Mouse (Mus musculus) heart, embryonic 11.5 days (tissue): ENCODE measurements around the gene Mbtd1. TPM values are rescaled to one million over a fixed set of nuclear protein-coding genes. Genes with fewer than 3 reads are reported as not detected.

Experiments
- ATAC-seq: fragments of 200-750 bp; cut with Nextera tagmentation; replicated peaks from 2 replicates; pipeline ENCODE4 v1.8.0; 2017; ENCODE audit warnings: moderate library complexity; ENCODE audit not compliant: insufficient number of reproducible peaks, low FRiP score, low TSS enrichment
- H3K27ac ChIP-seq: fragments of 300-500 bp; sonication (generic); 2 replicates; pipeline ENCODE4 v1.5.1; 2014; ENCODE audit warnings: mild to moderate bottlenecking, low read depth, low read length
- H3K27me3 ChIP-seq: fragments of 300-500 bp; sonication (generic); 2 replicates; pipeline ENCODE4 v1.6.1; 2014; ENCODE audit warnings: mild to moderate bottlenecking, low read length, mixed read lengths; ENCODE audit not compliant: control insufficient read depth, insufficient read depth
- H3K36me3 ChIP-seq: fragments of 300-500 bp; sonication (generic); 2 replicates; pipeline ENCODE4 v1.6.1; 2014; ENCODE audit warnings: mild to moderate bottlenecking, low read length, moderate library complexity, mixed read lengths; ENCODE audit not compliant: control insufficient read depth, insufficient read depth
- H3K4me1 ChIP-seq: fragments of 300-500 bp; sonication (generic); 2 replicates; pipeline ENCODE4 v1.6.1; 2014; ENCODE audit warnings: low read length; ENCODE audit not compliant: control insufficient read depth, insufficient read depth
- H3K4me2 ChIP-seq: fragments of 300-500 bp; sonication (generic); 2 replicates; pipeline ENCODE4 v1.6.1; 2014; ENCODE audit warnings: mild to moderate bottlenecking, moderate library complexity
- H3K4me3 ChIP-seq: fragments of 300-500 bp; sonication (generic); 2 replicates; pipeline ENCODE4 v1.5.1; 2014; ENCODE audit warnings: low read depth, low read length
- H3K9ac ChIP-seq: fragments of 300-500 bp; sonication (generic); 2 replicates; pipeline ENCODE4 v1.6.1; 2014; ENCODE audit warnings: mild to moderate bottlenecking, low read depth, low read length, moderate library complexity
- H3K9me3 ChIP-seq: fragments of 300-500 bp; sonication (generic); replicated peaks from 2 replicates; pipeline ENCODE4 v1.6.1; 2016; ENCODE audit warnings: low read length; ENCODE audit not compliant: control insufficient read depth
- WGBS: fragments of 180-500 bp; shearing (Covaris S2); extraction: QIAGEN DNeasy Blood & Tissue Kit; methylation state at CpG from one replicate; pipeline ENCODE4 v1.1.7; 2014; ENCODE audit not compliant: insufficient replicate concordance; 5-methylcytosine and 5-hydroxymethylcytosine counted together
- polyA plus RNA-seq: library from polyadenylated mRNA; unstranded; fragments of >200 nt; fragmentation: Nextera tagmentation; extraction: Ambion mirVana; gene quantifications from 2 replicates; pipeline ENCODE4 v1.2.1, GENCODE M21; 2014

Mbtd1 gene
- polyA plus RNA-seq, 1 experiment from 2014 or later: 19.7 TPM

DNA sequence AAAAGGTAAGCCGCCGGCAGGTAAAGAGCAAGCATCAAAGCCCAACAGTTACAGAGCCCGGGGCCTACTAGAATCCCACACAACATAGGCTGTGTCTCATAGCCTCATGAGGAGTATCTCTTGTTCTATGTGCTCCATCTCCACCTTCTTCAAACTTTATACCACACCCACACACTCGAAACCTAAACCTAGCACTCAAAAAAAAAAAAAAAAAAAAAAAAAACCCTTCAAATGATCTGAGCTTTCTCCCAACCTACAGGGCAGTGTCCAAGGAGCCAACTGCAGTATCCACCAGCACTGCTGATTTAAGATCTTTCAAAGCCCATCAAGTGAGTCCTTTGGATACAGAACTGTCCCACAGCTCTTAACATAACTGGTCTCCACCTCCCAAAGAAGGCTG is 1.6 kb upstream of the Mbtd1 start:
- Histone ChIP-seq H3K36me3 (peaks cover 2% of the 10 kb centered on the region), H3K4me3 (peak overlapping the region; percentile 92), H3K27ac (no peak overlapping the region), H3K9me3 (no peaks in the 10 kb centered on the region), H3K4me2 (peak overlapping the region; percentile 74), H3K9ac (no peak overlapping the region), H3K4me1 (peaks cover 6% of the 10 kb centered on the region), H3K27me3 (no peaks in the 10 kb centered on the region)
- no peak for ATAC-seq
- WGBS: 80% methylated on average over 4 of the region's 4 CpGs

DNA sequence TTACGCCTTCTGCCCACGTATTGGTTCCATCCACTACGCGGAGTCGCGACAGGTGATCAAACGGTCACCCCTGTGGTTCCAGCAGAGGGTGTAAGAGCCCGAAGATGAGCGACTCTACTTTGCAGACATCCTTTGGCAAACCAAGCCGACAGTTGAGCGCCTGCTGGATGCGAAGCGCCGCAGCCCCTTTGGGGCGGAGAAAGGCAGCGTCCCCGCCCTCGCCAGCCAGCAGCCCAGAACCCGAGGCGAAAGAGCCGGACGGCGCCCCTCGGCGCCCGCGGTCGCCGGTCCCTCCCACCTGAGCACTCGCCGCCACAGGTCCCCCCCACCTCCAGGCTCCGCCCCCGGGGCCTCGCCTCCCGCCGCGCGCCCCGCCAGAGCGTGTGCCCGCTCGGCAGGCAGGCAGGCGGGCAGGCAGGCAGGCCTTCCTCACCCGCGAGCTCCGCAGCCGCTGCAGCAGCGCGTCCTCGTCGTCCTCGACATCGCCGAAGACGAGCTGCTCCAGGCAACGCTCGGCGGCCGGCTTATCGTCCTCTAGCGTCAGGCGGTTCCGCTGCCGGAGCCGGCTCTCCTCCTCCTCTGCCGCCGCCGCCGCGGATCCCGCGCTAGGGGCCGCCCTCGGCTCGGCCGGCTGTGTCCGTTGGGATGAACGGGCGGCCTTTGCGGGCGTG is 616 bp upstream of the Mbtd1 start:
- H3K4me1 ChIP-seq: peaks cover 6% of the 10 kb centered on the region
- H3K9ac ChIP-seq: peak overlapping the region; percentile 89
- peak overlapping the region; percentile 92 for H3K4me3 ChIP-seq
- H3K36me3 ChIP-seq: peaks cover 2% of the 10 kb centered on the region
- peak overlapping the region; percentile 74 for H3K4me2 ChIP-seq
- WGBS: under 1% methylated on average over 70 of the region's 81 CpGs
- H3K27me3 ChIP-seq: no peaks in the 10 kb centered on the region
- H3K9me3 ChIP-seq: no peaks in the 10 kb centered on the region
- peak overlapping the region; percentile 95 for H3K27ac ChIP-seq
- peak; percentile 71 for ATAC-seq

DNA sequence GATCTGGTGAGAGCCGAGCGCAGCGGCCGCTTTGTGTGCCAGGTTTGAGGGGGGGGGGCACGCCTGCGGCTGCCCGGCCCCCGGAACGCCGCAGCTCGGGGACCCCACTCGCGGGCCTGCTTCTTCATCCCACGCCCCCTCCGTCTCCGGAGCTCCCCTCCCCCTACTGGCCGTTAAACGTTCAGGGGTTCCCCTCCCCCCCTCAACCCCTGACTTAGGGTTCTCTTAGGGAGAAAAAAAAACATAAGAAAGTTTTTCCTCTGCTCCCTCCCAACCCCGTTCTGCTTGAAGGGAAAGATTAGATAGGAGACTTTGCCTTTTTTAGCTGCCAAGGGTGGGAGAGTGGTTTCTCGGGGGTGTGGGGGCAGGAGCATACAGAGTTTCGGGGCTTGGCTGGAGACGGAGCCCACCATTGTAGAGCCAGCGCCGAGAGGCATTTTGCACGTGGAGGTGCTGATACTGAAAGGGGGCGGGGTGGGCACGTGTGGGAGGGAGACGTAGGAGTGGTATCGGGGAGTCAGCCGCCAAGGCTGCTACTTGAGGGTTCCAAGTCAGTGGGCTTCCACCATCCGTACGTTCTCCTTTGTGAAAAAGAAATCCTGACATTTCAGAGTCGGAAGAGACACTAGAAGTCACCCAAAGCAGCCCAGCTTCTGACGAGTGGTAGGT is 893 bp downstream of the Mbtd1 start:
- peak overlapping the region; percentile 95 for H3K27ac ChIP-seq
- H3K36me3 ChIP-seq: peaks cover under 1% of the 10 kb centered on the region
- under 1% methylated on average over 28 of the region's 34 CpGs for WGBS
- ATAC-seq: no peak
- peak overlapping the region; percentile 89 for H3K9ac ChIP-seq
- H3K4me3 ChIP-seq: peak overlapping the region; percentile 92
- peaks cover 6% of the 10 kb centered on the region for H3K4me1 ChIP-seq
- H3K27me3 ChIP-seq: no peaks in the 10 kb centered on the region
- H3K4me2 ChIP-seq: peak overlapping the region; percentile 60
- no peaks in the 10 kb centered on the region for H3K9me3 ChIP-seq

DNA sequence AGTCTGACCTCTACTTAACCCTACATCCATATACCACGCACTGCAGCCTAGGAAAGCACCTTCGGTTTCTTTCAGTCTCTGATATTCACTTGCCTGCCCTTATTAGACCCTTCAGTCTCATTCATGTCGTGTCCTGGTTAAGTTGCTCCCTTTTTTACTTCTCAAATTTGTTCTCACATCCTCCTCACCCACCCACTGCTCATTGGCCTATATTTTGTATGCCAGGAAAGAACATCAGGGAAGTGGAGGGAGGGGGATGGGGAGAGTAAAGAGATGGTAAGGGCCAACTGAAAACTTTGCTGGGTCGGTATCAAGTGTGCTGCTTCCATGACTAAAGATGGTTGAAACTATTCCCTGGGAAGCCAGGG is 1.4 kb downstream of the Mbtd1 start:
- Histone ChIP-seq H3K27me3 (no peaks in the 10 kb centered on the region), H3K4me3 (peak overlapping the region; percentile 92), H3K4me1 (peaks cover 6% of the 10 kb centered on the region), H3K36me3 (peaks cover 3% of the 10 kb centered on the region), H3K4me2 (peak overlapping the region; percentile 60), H3K9ac (peak overlapping the region; percentile 89), H3K9me3 (no peaks in the 10 kb centered on the region), H3K27ac (0 out of 2 replicates have a peak overlapping the region, but pooled peaks have one; percentile 95)
- WGBS: 6% methylated on average over 4 of the region's 4 CpGs
- no peak for ATAC-seq

DNA sequence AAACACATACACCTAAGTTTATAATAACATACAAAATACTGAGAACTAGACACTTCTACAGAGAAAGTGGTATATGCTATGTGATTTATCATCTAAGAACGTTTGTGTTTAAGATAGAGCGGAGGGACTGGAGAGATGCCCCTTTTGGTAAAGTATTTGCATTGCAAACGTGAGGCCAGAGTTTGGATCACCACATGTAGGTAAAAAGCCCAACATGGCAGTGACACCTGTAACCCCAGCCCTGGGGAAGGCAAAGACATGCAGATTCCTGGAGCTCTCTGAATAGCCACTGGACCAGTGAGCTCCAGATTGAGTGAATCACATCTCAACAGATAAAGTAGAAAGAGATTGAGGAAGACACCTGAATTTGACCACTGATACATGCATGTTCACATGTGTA is 12.1 kb downstream of the Mbtd1 start:
- H3K36me3 ChIP-seq: no peaks in the 10 kb centered on the region
- no peak overlapping the region for H3K4me3 ChIP-seq
- H3K9me3 ChIP-seq: no peaks in the 10 kb centered on the region
- 74% methylated on average over 3 of the region's 3 CpGs for WGBS
- no peak overlapping the region for H3K27ac ChIP-seq
- H3K4me2 ChIP-seq: no peak overlapping the region
- H3K27me3 ChIP-seq: no peaks in the 10 kb centered on the region
- no peak overlapping the region for H3K9ac ChIP-seq
- ATAC-seq: no peak
- H3K4me1 ChIP-seq: no peaks in the 10 kb centered on the region

DNA sequence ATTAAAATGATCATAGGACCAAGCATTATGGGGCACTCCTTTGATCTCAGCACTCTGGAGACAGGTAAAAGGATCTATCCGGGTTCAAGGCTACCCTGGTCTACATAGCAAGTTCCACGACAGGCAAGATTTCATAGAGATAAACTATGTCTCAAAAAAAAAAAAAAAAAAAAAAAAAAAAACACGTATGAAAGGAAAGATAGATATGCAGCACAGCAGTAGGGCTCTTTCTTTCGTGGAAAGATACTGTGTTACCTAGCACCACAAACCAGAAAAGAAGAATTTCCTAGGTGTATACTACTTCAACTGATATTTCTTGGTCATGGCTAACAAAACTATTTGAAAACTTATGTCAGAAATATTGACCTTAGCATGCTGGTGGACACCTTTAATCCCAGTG is 21.2 kb downstream of the Mbtd1 start:
- Histone ChIP-seq H3K4me2 (no peak overlapping the region), H3K27me3 (no peaks in the 10 kb centered on the region), H3K27ac (no peak overlapping the region), H3K4me3 (no peak overlapping the region), H3K9me3 (no peaks in the 10 kb centered on the region), H3K4me1 (no peaks in the 10 kb centered on the region), H3K9ac (no peak overlapping the region), H3K36me3 (peaks cover 27% of the 10 kb centered on the region)
- WGBS: 84% methylated on average over 4 of the region's 4 CpGs
- ATAC-seq: no peak

DNA sequence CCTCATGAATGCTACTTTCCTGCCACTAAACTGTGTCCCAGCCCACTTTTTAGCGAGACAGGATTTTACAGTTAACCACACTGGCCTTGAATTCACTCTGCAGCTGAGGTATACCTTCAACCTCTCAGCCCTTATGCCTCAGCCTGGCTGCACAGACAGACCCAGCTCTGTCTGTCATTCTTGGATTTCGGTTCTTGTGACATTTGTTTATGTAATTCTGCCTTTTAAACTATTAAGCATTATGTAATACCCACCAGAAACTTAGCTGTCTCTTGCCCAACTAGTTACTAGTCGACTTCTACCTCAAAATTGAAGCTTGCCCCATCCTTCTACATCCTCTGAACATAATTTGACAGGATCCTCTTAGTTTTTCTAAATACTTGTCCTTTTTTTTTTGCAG is 22.2 kb downstream of the Mbtd1 start:
- Histone ChIP-seq H3K27ac (no peak overlapping the region), H3K4me2 (no peak overlapping the region), H3K36me3 (peaks cover 27% of the 10 kb centered on the region), H3K4me3 (no peak overlapping the region), H3K9ac (no peak overlapping the region), H3K9me3 (no peaks in the 10 kb centered on the region), H3K4me1 (no peaks in the 10 kb centered on the region), H3K27me3 (no peaks in the 10 kb centered on the region)
- ATAC-seq: no peak
- 85% methylated on average over 3 of the region's 3 CpGs for WGBS

DNA sequence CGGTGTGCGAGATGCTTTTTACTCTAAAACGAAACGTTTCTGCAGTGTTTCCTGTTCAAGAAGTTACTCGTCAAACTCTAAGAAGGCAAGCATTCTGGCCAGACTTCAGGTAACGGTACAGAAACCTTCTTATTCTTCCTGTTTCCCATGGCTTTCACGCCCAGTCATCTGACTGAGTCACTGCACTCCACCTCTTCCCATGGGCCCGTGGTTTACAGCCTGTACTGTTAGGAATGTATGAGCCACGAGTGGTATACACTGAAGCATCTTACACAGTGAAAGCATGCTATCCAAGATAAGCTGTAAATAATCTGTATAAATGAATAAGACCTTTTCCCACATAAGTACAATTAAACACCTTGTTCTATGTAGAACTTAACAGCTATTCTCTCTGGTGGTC is 23.2 kb downstream of the Mbtd1 start:
- Histone ChIP-seq H3K4me3 (no peak overlapping the region), H3K27me3 (no peaks in the 10 kb centered on the region), H3K4me2 (no peak overlapping the region), H3K9ac (no peak overlapping the region), H3K27ac (no peak overlapping the region), H3K36me3 (peaks cover 27% of the 10 kb centered on the region), H3K4me1 (no peaks in the 10 kb centered on the region), H3K9me3 (no peaks in the 10 kb centered on the region)
- WGBS: 90% methylated on average over 9 of the region's 9 CpGs
- no peak for ATAC-seq

DNA sequence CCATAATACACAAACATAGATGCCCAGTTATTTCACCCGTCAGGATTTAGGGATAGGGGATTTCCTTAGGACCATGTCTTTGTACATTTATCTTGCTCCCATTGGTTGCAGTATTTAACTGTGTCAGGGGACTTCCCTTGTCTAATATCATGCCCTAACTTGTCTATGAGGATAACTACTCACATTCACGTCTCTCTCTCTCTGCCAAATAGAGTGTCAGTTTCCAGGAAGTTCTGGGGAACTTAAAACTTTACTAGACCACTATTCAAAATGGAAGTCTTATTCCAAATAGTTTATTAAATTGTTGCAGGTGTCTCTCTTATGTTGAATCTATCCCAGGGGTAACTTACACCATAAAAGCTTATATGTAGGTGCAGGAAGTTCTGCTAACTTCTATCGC is 26.0 kb downstream of the Mbtd1 start:
- Histone ChIP-seq H3K4me3 (no peak overlapping the region), H3K4me1 (no peaks in the 10 kb centered on the region), H3K27me3 (no peaks in the 10 kb centered on the region), H3K36me3 (peaks cover 25% of the 10 kb centered on the region), H3K9ac (no peak overlapping the region), H3K9me3 (no peaks in the 10 kb centered on the region), H3K4me2 (no peak overlapping the region), H3K27ac (no peak overlapping the region)
- 84% methylated on average over 3 of the region's 3 CpGs for WGBS
- ATAC-seq: no peak
